Mouse (Mus musculus): ENCODE measurements around the gene Brms1l. TPM values are rescaled to one million over a fixed set of nuclear protein-coding genes. Genes with fewer than 3 reads are reported as not detected.

Brms1l gene
- polyA plus RNA-seq, 1 experiment = 29.7 TPM

- no peak overlapping the region for H3K4me3 ChIP-seq (ENCODE audit: low read depth, low read length)
- H3K4me1 ChIP-seq (ENCODE audit: control insufficient read depth, insufficient read depth, low read length) = no peaks in the 10 kb centered on the region
- TF ChIP-seq EP300 (IDR thresholded peaks at IDR 0.05; ENCODE audit: insufficient read depth, low read depth, low read length) (no peak), CTCF (IDR thresholded peaks at IDR 0.05; ENCODE audit: low read depth, low read length) (peak; percentile 65)
- no peak overlapping the region for H3K27ac ChIP-seq (ENCODE audit: insufficient read depth, low read length)
- no peaks in the 10 kb centered on the region for H3K27me3 ChIP-seq (ENCODE audit: control insufficient read depth, insufficient read depth, low read length, poor library complexity, severe bottlenecking)
- H3K36me3 ChIP-seq (ENCODE audit: control insufficient read depth, insufficient read depth, low read length, poor library complexity, severe bottlenecking) = no peaks in the 10 kb centered on the region
- H3K9me3 ChIP-seq (replicated peaks; ENCODE audit: control insufficient read depth, insufficient read depth, low read length, poor library complexity, severe bottlenecking) = no peaks in the 10 kb centered on the region
- no peak overlapping the region for H3K9ac ChIP-seq (ENCODE audit: low read depth, poor library complexity, severe bottlenecking)
Observed at GRCm38 (mm10) chr12:55831101-55831500, 5.0 kb upstream of the Brms1l start.

DNA sequence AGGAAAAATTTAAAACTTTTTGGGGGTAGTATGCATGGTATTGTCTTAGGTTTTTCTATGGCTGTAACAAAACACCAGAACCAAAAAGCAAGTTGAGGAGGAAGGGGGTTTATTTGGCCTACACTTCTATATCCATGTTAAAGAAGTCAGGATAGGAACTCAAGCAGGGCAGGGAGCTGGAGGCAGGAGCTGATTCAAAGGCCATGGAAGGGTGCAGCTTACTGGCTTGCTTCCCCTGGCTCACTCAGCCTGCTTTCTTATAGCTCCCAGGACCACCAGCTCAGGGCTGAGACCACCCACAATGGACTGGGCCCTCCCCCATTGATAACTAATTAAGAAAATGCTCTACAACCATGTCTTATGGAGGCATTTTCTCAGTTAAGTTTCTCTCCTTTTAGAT, 3.2 kb upstream of the Brms1l start:
- no peak overlapping the region for H3K9ac ChIP-seq (ENCODE audit: low read depth, poor library complexity, severe bottlenecking)
- no peak for TF ChIP-seq CTCF (IDR thresholded peaks at IDR 0.05; ENCODE audit: low read depth, low read length)

DNA sequence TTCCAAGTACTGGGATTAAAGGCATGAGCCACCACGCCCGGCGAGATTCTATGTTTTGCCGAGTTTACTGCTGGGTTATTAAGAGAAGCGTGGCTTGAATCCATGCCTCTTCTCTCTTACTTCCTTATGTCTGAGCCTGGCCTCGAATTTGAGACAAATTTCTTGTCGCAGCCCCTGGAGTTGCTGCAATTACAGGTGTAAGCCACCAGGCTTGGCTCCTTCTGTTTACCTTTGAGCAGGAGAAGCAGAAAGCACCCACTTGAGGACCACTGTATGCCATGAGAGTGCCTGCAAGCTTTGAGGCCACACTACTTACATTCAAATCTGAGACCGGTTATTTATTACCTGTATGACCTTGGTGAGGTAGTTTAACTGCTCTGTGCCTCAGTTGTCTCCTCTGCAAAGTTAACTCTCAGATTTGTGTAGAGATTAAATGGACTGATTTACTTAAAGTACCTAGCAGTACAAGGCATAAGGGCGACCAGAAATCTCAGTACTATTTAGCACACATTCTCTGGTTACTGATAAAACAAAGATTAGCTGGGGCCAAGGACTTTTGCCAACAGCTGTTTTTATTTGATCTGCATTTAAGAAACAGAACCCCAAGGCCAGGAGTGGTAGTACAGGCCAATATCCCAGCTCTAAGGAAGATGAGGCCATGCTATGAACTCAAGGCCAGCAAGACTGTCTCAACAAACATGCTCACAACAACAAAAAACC, 2.1 kb upstream of the Brms1l start:
- H3K4me1 ChIP-seq (ENCODE audit: control insufficient read depth, insufficient read depth, low read length) = no peaks in the 10 kb centered on the region
- H3K36me3 ChIP-seq (ENCODE audit: control insufficient read depth, insufficient read depth, low read length, poor library complexity, severe bottlenecking) = no peaks in the 10 kb centered on the region
- H3K27me3 ChIP-seq (ENCODE audit: control insufficient read depth, insufficient read depth, low read length, poor library complexity, severe bottlenecking) = no peaks in the 10 kb centered on the region

More for the DNA sequence above, 3.2 kb upstream of the Brms1l start:
- H3K27me3 ChIP-seq (ENCODE audit: control insufficient read depth, insufficient read depth, low read length, poor library complexity, severe bottlenecking) = no peaks in the 10 kb centered on the region
- H3K36me3 ChIP-seq (ENCODE audit: control insufficient read depth, insufficient read depth, low read length, poor library complexity, severe bottlenecking) = no peaks in the 10 kb centered on the region
- no peaks in the 10 kb centered on the region for H3K4me1 ChIP-seq (ENCODE audit: control insufficient read depth, insufficient read depth, low read length)
- H3K4me3 ChIP-seq (ENCODE audit: low read depth, low read length) = no peak overlapping the region
- no peaks in the 10 kb centered on the region for H3K9me3 ChIP-seq (replicated peaks; ENCODE audit: control insufficient read depth, insufficient read depth, low read length, poor library complexity, severe bottlenecking)
- no peak overlapping the region for H3K27ac ChIP-seq (ENCODE audit: insufficient read depth, low read length)

GRCm38 (mm10) chr12:55834891-55835290, 1.2 kb upstream of the Brms1l start:
- TF ChIP-seq EP300 (IDR thresholded peaks at IDR 0.05; ENCODE audit: insufficient read depth, low read depth, low read length) = no peak
- no peak for TF ChIP-seq CTCF (IDR thresholded peaks at IDR 0.05; ENCODE audit: low read depth, low read length)
- no peak for TF ChIP-seq POLR2A (IDR thresholded peaks at IDR 0.05; ENCODE audit: insufficient read depth, low read length)
- no peak overlapping the region for H3K4me3 ChIP-seq (ENCODE audit: low read depth, low read length)

More for the DNA sequence above, 2.1 kb upstream of the Brms1l start:
- H3K4me3 ChIP-seq (ENCODE audit: low read depth, low read length) = no peak overlapping the region
- H3K9me3 ChIP-seq (replicated peaks; ENCODE audit: control insufficient read depth, insufficient read depth, low read length, poor library complexity, severe bottlenecking) = no peaks in the 10 kb centered on the region
- TF ChIP-seq CTCF (IDR thresholded peaks at IDR 0.05; ENCODE audit: low read depth, low read length) (no peak), POLR2A (IDR thresholded peaks at IDR 0.05; ENCODE audit: insufficient read depth, low read length) (no peak), EP300 (IDR thresholded peaks at IDR 0.05; ENCODE audit: insufficient read depth, low read depth, low read length) (no peak)
- H3K9ac ChIP-seq (ENCODE audit: low read depth, poor library complexity, severe bottlenecking) = no peak overlapping the region
- no peak overlapping the region for H3K27ac ChIP-seq (ENCODE audit: insufficient read depth, low read length)

DNA sequence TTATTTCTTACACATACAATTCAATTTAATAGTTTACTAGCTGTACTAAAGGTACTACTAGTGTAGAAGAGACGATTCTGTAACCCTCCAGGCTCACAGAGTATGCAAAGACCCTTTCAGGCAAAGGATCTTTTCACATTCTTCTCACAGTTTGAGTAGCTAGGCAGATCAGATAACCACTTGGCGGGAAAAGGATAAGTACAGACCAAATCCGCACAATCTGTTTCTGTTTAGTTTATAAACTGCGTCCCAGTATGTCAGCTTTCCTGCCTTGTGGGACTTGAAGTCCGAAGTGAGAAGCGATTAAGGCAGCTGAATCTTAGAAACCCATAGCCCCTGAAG, 296 bp upstream of the Brms1l start:
- TF ChIP-seq CTCF (IDR thresholded peaks at IDR 0.05; ENCODE audit: low read depth, low read length) = no peak
- no peak for TF ChIP-seq POLR2A (IDR thresholded peaks at IDR 0.05; ENCODE audit: insufficient read depth, low read length)
- TF ChIP-seq EP300 (IDR thresholded peaks at IDR 0.05; ENCODE audit: insufficient read depth, low read depth, low read length) = no peak
- Histone ChIP-seq H3K4me1 (ENCODE audit: control insufficient read depth, insufficient read depth, low read length) (no peaks in the 10 kb centered on the region), H3K9ac (ENCODE audit: low read depth, poor library complexity, severe bottlenecking) (no peak overlapping the region; the same call in 1 of the 2 replicates)

More at GRCm38 (mm10) chr12:55834891-55835290, 1.2 kb upstream of the Brms1l start:
- no peak overlapping the region for H3K27ac ChIP-seq (ENCODE audit: insufficient read depth, low read length)
- H3K36me3 ChIP-seq (ENCODE audit: control insufficient read depth, insufficient read depth, low read length, poor library complexity, severe bottlenecking) = no peaks in the 10 kb centered on the region
- no peak overlapping the region for H3K9ac ChIP-seq (ENCODE audit: low read depth, poor library complexity, severe bottlenecking)
- no peaks in the 10 kb centered on the region for H3K4me1 ChIP-seq (ENCODE audit: control insufficient read depth, insufficient read depth, low read length)
- H3K9me3 ChIP-seq (replicated peaks; ENCODE audit: control insufficient read depth, insufficient read depth, low read length, poor library complexity, severe bottlenecking) = no peaks in the 10 kb centered on the region
- H3K27me3 ChIP-seq (ENCODE audit: control insufficient read depth, insufficient read depth, low read length, poor library complexity, severe bottlenecking) = no peaks in the 10 kb centered on the region

DNA sequence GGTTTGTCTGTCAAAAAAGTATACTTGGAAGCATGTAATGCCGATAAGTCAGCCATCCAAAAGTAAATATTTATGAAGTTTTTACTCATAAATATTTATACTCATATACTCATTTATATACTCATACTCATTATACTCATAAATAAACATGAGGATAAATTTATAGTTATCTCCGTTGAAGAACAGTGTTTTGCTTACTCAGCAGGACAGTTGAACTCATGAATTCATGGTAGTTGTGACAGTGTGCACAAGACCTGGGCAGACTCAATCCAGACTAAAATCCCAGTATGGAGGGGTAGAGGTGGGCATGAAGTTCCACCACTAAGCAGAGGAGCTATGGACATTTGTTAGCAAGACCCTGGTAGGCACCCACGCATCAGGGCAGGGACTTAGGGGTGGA, 1.4 kb downstream of the Brms1l start:
- H3K9ac ChIP-seq (ENCODE audit: low read depth, poor library complexity, severe bottlenecking) = no peak overlapping the region
- no peaks in the 10 kb centered on the region for H3K36me3 ChIP-seq (ENCODE audit: control insufficient read depth, insufficient read depth, low read length, poor library complexity, severe bottlenecking)
- no peaks in the 10 kb centered on the region for H3K27me3 ChIP-seq (ENCODE audit: control insufficient read depth, insufficient read depth, low read length, poor library complexity, severe bottlenecking)
- H3K4me3 ChIP-seq (ENCODE audit: low read depth, low read length) = no peak overlapping the region
- H3K27ac ChIP-seq (ENCODE audit: insufficient read depth, low read length) = no peak overlapping the region
- TF ChIP-seq POLR2A (IDR thresholded peaks at IDR 0.05; ENCODE audit: insufficient read depth, low read length) = no peak
- no peak for TF ChIP-seq EP300 (IDR thresholded peaks at IDR 0.05; ENCODE audit: insufficient read depth, low read depth, low read length)
- TF ChIP-seq CTCF (IDR thresholded peaks at IDR 0.05; ENCODE audit: low read depth, low read length) = no peak
- no peaks in the 10 kb centered on the region for H3K4me1 ChIP-seq (ENCODE audit: control insufficient read depth, insufficient read depth, low read length)
- no peaks in the 10 kb centered on the region for H3K9me3 ChIP-seq (replicated peaks; ENCODE audit: control insufficient read depth, insufficient read depth, low read length, poor library complexity, severe bottlenecking)

More for the DNA sequence above, 296 bp upstream of the Brms1l start:
- no peak overlapping the region; the same call in 1 of the 2 replicates for H3K27ac ChIP-seq (ENCODE audit: insufficient read depth, low read length)
- H3K27me3 ChIP-seq (ENCODE audit: control insufficient read depth, insufficient read depth, low read length, poor library complexity, severe bottlenecking) = no peaks in the 10 kb centered on the region
- no peaks in the 10 kb centered on the region for H3K9me3 ChIP-seq (replicated peaks; ENCODE audit: control insufficient read depth, insufficient read depth, low read length, poor library complexity, severe bottlenecking)
- H3K4me3 ChIP-seq (ENCODE audit: low read depth, low read length) = peak overlapping the region; percentile 38
- no peaks in the 10 kb centered on the region for H3K36me3 ChIP-seq (ENCODE audit: control insufficient read depth, insufficient read depth, low read length, poor library complexity, severe bottlenecking)

Measured in ES-Bruce4 (cell line).